Mouse (Mus musculus): ENCODE measurements around the gene Chd4. TPM values are rescaled to one million over a fixed set of nuclear protein-coding genes. Genes with fewer than 3 reads are reported as not detected.

Chd4 gene
- polyA plus RNA-seq, 1 experiment = 50.4 TPM

GRCm38 (mm10) chr6:125090341-125091085 is 5.3 kb upstream of the Chd4 start:
- no peak for DNase-seq (ENCODE audit: low read depth)

GRCm38 (mm10) chr6:125092372-125092771 is 3.4 kb upstream of the Chd4 start:
- DNase-seq (ENCODE audit: low read depth) = no peak

- DNase-seq (ENCODE audit: low read depth) = no peak
Measured at GRCm38 (mm10) chr6:125094843-125095242, 938 bp upstream of the Chd4 start.

GRCm38 (mm10) chr6:125096279-125096596 is 457 bp downstream of the Chd4 start:
- no peak for DNase-seq (ENCODE audit: low read depth)

- no peak for DNase-seq (ENCODE audit: low read depth)
Measured at GRCm38 (mm10) chr6:125096597-125097345, 990 bp downstream of the Chd4 start.

- DNase-seq (ENCODE audit: low read depth) = no peak
Measured at GRCm38 (mm10) chr6:125097346-125097689, 1.5 kb downstream of the Chd4 start.

- no peak for DNase-seq (ENCODE audit: low read depth)
Measured at GRCm38 (mm10) chr6:125097951-125098350, 2.2 kb downstream of the Chd4 start.

GRCm38 (mm10) chr6:125098513-125098912 is 2.7 kb downstream of the Chd4 start:
- no peak for DNase-seq (ENCODE audit: low read depth)

- no peak for DNase-seq (ENCODE audit: low read depth)
Measured at GRCm38 (mm10) chr6:125099421-125099971, 3.7 kb downstream of the Chd4 start.

- no peak for DNase-seq (ENCODE audit: low read depth)
Measured at GRCm38 (mm10) chr6:125101444-125101843, 5.7 kb downstream of the Chd4 start.

GRCm38 (mm10) chr6:125104223-125104622 is 8.4 kb downstream of the Chd4 start:
- DNase-seq (ENCODE audit: low read depth) = no peak

GRCm38 (mm10) chr6:125107705-125108104 is 11.9 kb downstream of the Chd4 start:
- no peak for DNase-seq (ENCODE audit: low read depth)

- no peak for DNase-seq (ENCODE audit: low read depth)
Measured at GRCm38 (mm10) chr6:125109371-125109770, 13.6 kb downstream of the Chd4 start.

GRCm38 (mm10) chr6:125110927-125111326 is 15.1 kb downstream of the Chd4 start:
- DNase-seq (ENCODE audit: low read depth) = no peak

GRCm38 (mm10) chr6:125112553-125112952 is 16.8 kb downstream of the Chd4 start:
- DNase-seq (ENCODE audit: low read depth) = no peak

GRCm38 (mm10) chr6:125119387-125119786 is 23.6 kb downstream of the Chd4 start:
- DNase-seq (ENCODE audit: low read depth) = no peak

- DNase-seq (ENCODE audit: low read depth) = no peak
Measured at GRCm38 (mm10) chr6:125128724-125129123, 32.9 kb downstream of the Chd4 start.

- DNase-seq (ENCODE audit: low read depth) = no peak
Measured at GRCm38 (mm10) chr6:125129710-125130402, 34.1 kb downstream of the Chd4 start.

GRCm38 (mm10) chr6:125131302-125132156 is 35.7 kb downstream of the Chd4 start, which contains the start of gene Nop2:
Gene Nop2 (plus strand): TSS chr6:125131909.
- no peak for DNase-seq (ENCODE audit: low read depth)

GRCm38 (mm10) chr6:125132470-125132869 is 36.7 kb downstream of the Chd4 start:
- DNase-seq (ENCODE audit: low read depth) = no peak

- no peak for DNase-seq (ENCODE audit: low read depth)
Measured at GRCm38 (mm10) chr6:125137002-125137671, 41.4 kb downstream of the Chd4 start.
